Mouse (Mus musculus) G1E-ER4 (cell line): ENCODE data around the gene Gm20458. TPM values are rescaled to one million over a fixed set of nuclear protein-coding genes. Genes with fewer than 3 reads are reported as not detected.

ENCODE experiments used
- GATA1 ChIP-seq: IDR thresholded peaks from one replicate; pipeline ENCODE4 v1.8.0; 2012; ENCODE audit warnings: low read length, inconsistent platforms
- polyA plus RNA-seq: library from polyadenylated mRNA; stranded (reverse); fragments of >175 nt; gene quantifications from 2 replicates; pipeline ENCODE4 v1.2.3, GENCODE M21; 2012

Gene Gm20458
- polyA plus RNA-seq, 1 experiment = 9.4 TPM

GRCm38 (mm10) chr2:164456864-164457300 is 3.9 kb upstream of the Gm20458 start, which contains the start of gene Sys1:
Sys1 (plus strand) TSS chr2:164456964.
- TF ChIP-seq GATA1 = no peak

DNA sequence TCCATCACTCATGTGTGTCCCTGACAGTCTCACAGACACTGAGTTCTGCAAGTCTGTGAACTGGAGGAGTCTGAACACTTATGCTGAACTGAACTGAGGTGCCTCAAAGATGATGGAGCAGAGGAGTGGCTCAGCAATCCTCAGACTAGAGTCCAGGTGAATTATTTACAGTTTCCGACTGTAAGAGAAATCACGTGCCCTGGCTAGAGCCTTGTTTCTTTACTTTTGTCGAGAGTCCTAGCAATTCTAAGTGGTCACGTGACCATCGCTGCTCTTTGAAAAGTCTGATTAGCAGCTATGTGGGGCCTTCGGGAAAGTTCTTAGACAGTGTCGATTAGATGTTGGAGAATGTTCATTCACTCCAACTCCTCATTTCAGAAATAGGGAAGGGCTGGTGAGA is 2.8 kb upstream of the Gm20458 start:
- TF ChIP-seq GATA1 = no peak

DNA sequence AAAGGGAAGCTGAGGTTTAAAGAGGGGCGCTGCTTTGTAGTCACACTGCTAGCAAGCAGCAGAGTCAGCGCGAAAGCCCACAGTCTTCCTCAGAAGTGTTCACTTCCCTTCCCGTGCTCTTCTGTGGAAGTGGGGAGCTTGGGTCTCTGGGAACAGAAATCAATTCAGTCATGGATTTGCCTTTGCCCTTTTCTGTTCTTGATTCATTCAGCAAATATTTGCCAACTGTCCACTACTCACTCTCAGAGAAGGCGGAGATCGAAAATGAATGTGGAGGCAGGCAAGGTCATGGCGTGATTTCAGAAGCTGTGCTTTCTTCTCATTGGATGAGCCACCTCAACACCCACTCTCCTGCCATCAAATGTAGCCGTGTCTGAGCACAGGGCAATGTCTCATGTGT is 2.2 kb upstream of the Gm20458 start:
- no peak for TF ChIP-seq GATA1

- TF ChIP-seq GATA1 = no peak
These were observed 4.4 kb downstream of the Gm20458 start for GRCm38 (mm10) chr2:164465161-164465560.

DNA sequence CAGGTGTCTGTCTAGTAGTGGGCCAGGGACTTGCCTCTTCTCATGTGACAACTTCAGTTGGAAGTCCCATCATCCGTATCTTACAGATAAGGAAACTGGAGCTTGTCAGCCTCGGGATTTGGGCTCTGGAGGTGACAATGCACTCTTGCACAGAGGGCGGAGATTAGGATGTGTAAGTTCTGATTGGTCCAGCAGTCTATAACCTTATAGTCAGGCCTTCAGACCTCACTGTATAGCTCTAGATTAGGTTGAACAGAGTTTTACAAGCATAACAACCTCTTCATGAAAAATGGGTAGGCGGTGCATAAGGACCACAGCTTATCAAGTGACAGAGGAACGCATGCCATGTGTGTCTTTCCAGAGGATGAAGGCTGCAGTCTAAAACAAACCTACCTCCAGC is 6.0 kb downstream of the Gm20458 start:
- peak; percentile 74 for TF ChIP-seq GATA1

GRCm38 (mm10) chr2:164470254-164470653 is 9.5 kb downstream of the Gm20458 start:
- no peak for TF ChIP-seq GATA1

DNA sequence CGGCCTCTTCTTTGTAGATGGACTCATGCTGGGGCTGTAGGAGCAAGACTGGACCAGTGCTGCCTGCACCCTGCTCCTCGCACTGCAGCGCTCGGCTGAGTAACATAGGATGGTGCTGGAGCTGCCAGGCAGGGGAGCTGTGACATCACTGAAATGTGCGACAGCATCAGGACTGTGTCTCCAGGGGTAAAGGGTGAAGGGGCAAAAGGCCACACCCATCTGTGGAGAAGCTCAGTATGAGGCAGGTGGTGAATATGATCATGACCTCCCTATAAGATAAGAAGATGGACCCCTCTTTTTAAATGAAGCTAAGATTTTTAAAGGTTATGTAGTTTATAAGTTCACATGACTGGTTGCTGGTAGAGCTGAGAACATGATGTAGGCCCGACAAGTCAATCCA is 12.9 kb downstream of the Gm20458 start, which contains the start of gene Trp53tg5:
TSS of gene Trp53tg5 (minus strand) at position 101 of the 400 bp plus-strand sequence.
- TF ChIP-seq GATA1 = no peak

DNA sequence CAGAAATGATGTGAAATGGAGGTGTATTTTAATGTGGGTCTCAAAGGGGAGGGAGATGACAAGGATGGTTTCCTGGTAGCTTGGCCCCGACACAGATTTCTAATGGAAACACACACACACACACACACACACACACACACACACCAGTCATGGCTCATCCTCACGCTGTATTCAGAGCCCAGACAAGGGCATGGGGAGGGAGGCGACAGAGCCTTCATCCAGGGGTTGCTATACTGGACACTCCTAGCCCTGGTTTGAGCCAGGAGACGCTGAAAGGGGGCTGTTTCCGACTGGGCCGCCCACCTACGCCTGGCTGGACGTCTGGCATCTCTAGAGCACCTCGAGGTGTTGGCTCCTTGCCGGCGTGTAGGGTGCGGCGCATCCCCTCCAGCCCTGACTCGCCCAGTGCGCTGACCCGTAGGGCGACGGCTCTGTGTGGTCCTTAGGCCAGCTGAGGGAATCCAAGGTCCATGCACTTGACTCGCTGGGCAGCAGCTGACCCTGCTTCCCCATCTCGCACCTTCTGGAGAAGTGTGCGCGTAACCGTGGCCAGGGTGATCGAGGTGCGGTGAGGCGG is 25.0 kb downstream of the Gm20458 start, which contains the start of gene Dbndd2:
TSS of gene Dbndd2 (plus strand) at position 426 of the 577 bp plus-strand sequence.
- TF ChIP-seq GATA1 = no peak

GRCm38 (mm10) chr2:164486258-164487114 is 25.7 kb downstream of the Gm20458 start:
- TF ChIP-seq GATA1 = no peak

DNA sequence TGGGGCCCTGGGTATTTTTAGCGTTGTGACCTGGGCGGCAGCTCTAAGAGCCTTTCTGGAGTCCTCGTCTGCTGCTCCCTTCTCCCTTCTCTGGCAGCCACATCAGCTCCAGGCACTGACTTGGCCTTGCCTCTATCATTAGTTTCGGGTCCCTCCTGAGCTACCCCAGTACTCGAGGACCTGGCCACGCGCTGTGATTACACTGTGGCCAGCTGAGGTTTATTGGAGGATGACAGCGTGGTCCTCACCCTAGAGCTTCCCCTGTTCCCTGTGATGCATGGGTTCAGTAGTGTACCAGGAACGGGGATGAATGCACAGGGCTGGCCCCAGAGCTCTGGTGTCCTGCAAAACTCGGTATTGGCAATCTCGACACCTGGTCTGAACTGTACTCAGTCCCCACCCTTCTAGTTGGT is 26.4 kb downstream of the Gm20458 start:
- no peak for TF ChIP-seq GATA1

DNA sequence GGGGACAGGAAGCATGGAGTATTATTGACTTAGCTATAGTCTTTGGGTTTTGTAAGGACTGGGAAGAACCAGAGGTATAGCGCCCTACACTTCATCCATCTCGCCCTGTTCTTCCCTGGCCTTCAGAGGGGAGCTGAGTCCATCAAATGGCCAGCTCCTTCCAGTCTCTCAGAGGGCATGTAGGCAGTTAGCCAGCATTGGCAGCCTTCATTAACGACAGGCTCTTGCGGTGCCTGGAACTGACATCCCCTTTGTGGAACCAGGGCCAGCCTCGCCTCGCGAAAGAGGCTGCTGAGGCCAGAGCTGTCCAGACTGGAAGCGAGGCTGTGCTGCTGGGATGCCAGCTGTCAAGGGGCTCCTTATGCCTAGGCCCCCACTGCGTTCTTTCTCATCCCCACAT is 27.0 kb downstream of the Gm20458 start:
- no peak for TF ChIP-seq GATA1

- no peak for TF ChIP-seq GATA1
These were observed 33.4 kb downstream of the Gm20458 start for GRCm38 (mm10) chr2:164494126-164494525.

DNA sequence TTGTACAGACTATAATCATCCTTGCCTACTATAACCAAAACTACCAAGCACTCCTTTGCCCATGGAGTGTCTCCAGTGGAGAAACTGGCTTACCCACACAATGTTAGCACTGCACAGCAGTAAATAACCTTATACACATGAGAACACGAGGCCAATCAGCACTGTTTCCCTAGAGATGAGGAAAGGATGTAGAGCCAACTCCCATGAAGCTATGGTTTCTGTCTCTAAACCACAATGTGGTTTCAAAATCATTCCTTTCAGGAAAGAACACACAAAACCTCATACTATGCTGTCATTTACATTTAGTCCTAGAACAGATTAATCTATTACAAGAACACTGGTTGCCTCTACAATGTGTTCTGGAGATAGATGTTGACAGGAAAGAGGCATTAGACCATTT is 35.6 kb downstream of the Gm20458 start:
- TF ChIP-seq GATA1 = no peak

DNA sequence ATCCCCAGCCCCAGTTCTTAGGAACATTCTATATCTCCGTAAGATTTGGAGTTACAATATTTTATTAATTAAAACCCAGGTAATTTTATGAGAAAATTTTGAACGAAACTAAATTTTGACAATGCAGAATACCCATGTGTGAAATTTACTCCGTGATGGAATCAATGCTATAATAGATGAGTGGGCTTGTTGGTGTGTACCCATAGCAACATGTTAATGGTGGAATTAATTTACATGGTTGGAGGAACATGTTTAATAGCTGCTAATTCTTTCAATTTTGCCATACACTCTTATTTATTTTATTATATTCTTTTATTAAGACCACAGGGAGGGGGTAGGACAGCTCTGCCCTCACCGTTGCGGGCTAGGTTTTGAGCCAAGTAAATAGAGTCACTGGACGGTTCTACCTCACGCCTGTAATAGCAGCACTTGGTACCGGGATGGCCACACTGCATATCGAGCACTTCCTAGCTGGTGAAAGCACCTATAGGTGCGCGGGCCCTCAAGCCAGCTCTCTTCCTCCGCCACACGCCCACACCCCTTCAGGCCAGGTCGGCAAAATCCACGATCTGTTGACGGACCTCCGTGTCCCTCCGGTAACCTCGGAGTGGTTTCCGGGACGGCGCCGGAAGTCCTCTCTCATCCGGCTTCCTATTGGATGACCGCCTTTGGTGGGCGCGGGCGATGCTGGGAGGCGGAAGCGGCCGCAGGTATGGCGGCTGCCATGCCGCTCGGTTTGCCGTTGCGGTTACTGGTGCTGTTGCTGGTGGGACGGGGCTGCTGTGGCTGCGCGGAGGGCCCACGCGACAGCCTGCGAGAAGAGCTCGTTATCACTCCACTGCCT is 36.3 kb downstream of the Gm20458 start, which contains the start of gene Pigt:
TSS of gene Pigt (plus strand) at position 674 of the 844 bp plus-strand sequence.
- no peak for TF ChIP-seq GATA1

DNA sequence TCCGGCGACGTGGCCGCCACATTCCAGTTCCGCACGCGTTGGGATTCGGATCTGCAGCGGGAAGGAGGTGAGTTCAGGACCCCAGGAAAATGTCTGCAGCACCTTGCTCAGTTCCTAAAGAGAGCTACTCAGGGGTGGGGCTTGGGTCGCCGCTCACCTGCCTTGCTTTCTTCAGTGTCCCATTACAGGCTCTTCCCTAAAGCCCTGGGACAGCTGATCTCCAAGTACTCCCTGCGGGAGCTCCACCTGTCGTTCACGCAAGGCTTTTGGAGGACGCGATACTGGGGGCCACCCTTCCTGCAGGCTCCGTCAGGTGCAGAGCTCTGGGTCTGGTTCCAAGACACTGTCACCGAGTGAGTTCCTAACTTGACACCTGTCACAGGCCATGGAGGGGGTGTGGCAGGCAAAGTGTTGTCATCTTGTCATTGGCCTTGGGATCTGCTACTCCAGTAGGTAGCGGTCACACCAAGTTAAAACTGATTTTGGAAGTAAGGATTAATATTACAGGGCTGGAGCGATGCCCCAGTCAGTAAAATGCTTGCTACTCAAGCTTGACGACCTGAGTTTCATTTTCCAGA is 37.0 kb downstream of the Gm20458 start:
- TF ChIP-seq GATA1 = no peak
